Mouse (Mus musculus): Measurements from ENCODE around the gene Atxn2. TPM values are rescaled to one million over a fixed set of nuclear protein-coding genes. Genes with fewer than 3 reads are reported as not detected.

Atxn2 gene
- total and polyA plus RNA-seq, 3 experiments: 7.7 to 58.4 (median 8.3) TPM

DNA sequence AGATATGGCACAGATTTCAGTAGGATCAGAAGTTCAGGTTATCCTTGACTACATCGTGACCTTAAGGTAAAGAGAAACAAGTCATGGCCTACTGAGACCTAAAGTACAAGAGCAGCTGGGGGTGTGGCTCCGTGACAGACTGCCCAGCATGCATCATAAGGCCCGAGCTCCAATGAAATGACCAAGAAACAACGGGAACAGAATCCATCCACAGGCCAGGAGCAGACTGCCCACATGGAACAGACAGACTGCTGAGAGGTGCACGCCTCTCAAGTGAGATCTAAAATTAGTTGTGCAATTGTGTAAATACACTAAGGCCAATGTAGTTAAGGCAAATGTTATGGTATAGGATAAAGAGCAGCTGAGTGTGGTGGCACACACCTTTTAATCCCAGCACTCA, 110.4 kb downstream of the Atxn2 start:
- in situ Hi-C loops (cut with MboI; ENCODE audit: low pct_ligation_motif_present, low pct_unique_long_range_greater_than_20kb, low sequenced_read_pairs) (no loop called here), dilution Hi-C loops (cut with MboI; ENCODE audit: extremely low pct_ligation_motif_present, extremely low pct_unique_long_range_greater_than_20kb, low sequenced_read_pairs) (no loop called here)
- H3K27me3 ChIP-seq (replicated peaks): no peaks in the 10 kb centered on the region
- peaks cover 55% of the 10 kb centered on the region for H3K79me2 ChIP-seq (replicated peaks; ENCODE audit: control insufficient read depth, extremely low read depth, insufficient read depth, poor library complexity, severe bottlenecking)
- H3K9me3 ChIP-seq (replicated peaks; ENCODE audit: low read length): no peaks in the 10 kb centered on the region
- H3K27ac ChIP-seq (ENCODE audit: insufficient read depth, low read depth): no peak overlapping the region
- no peak overlapping the region for H3K4me3 ChIP-seq (replicated peaks in 1 of 3; ENCODE audit: low read depth in 2 of 3, low read length in 2 of 3, poor library complexity in 1 of 3)
- DNase-seq (ENCODE audit: extremely low read depth): no peak
- no peak overlapping the region for H3K9ac ChIP-seq (ENCODE audit: insufficient read depth, low read depth)
- no peak overlapping the region for H3K4me2 ChIP-seq (ENCODE audit: insufficient read depth, low read depth, poor library complexity, severe bottlenecking)
- peaks cover 21 to 59% of the 10 kb centered on the region in 2 experiments for H3K4me1 ChIP-seq (ENCODE audit: control insufficient read depth in 1 of 2, insufficient read depth in 2 of 2)
- peaks cover 92 to 100% of the 10 kb centered on the region in 2 experiments for H3K36me3 ChIP-seq (replicated peaks in 1 of 2; ENCODE audit: control insufficient read depth in 1 of 2, insufficient read depth in 1 of 2, low read length in 1 of 2)
- no peak for TF ChIP-seq CTCF (conservative IDR thresholded peaks at IDR 0.05 in 1 of 2, IDR thresholded peaks at IDR 0.05 in 1 of 2; ENCODE audit: low read depth in 2 of 2, low read length in 2 of 2)
- TF ChIP-seq JUND (conservative IDR thresholded peaks at IDR 0.05; ENCODE audit: low read depth, low read length): no peak
- no peak for TF ChIP-seq EP300 (IDR thresholded peaks at IDR 0.05; ENCODE audit: low read length)
- TF ChIP-seq ZKSCAN1 (IDR thresholded peaks at IDR 0.05; ENCODE audit: borderline replicate concordance, low read depth, low read length): no peak
- TF ChIP-seq TBP (conservative IDR thresholded peaks at IDR 0.05; ENCODE audit: low read depth, low read length): no peak
- TF ChIP-seq ZMIZ1 (IDR thresholded peaks at IDR 0.05; ENCODE audit: low read depth, low read length): no peak
- no peak for TF ChIP-seq ZNF384 (IDR thresholded peaks at IDR 0.05; ENCODE audit: low read depth, low read length)
- no peak for TF ChIP-seq JUN (IDR thresholded peaks at IDR 0.05; ENCODE audit: insufficient read depth, low read depth, low read length)
- TF ChIP-seq RCOR1 (conservative IDR thresholded peaks at IDR 0.05; ENCODE audit: low read depth, low read length): no peak
- TF ChIP-seq MAFK (IDR thresholded peaks at IDR 0.05; ENCODE audit: insufficient replicate concordance, low read length): no peak

DNA sequence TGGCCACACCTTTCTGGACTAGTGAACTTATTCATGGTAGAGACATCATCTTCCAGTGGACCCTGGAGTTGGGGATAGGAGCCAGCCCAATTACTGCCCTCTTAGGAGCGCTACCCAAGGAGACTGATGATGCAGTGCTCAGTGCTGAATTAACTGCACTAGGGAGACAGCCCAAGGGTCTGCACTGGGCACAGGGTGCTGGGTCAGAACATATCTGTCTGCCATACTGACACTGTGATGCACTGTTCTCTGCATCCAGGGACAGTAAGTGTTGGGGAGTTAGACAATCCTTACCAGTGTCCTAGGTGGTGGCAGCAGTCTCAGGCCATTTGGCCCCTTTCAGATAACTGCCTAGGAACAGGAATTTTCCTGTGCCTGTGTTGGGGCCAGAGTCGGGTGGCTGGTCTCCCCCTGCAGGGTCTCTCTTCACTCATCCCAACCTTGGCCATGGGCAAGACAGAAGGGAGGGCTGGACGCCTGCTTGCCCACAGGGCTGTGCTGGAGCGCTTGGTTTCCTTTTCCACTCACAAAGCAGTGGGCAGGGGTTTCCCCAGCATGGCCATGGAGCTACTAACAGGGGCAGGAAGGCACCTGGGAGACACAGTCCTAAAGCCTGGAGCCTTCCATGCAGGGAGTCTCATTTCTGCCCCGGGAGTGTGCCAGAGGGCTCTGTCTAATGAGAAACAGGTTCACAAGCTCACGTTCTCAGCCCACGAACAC, 111.8 kb downstream of the Atxn2 start:
- Histone ChIP-seq H3K9ac (ENCODE audit: insufficient read depth, low read depth) (no peak overlapping the region), H3K27me3 (replicated peaks) (no peaks in the 10 kb centered on the region), H3K36me3 (replicated peaks in 1 of 2; ENCODE audit: control insufficient read depth in 1 of 2, insufficient read depth in 1 of 2, low read length in 1 of 2) (peaks cover 92 to 100% of the 10 kb centered on the region in 2 experiments), H3K9me3 (replicated peaks; ENCODE audit: low read length) (no peaks in the 10 kb centered on the region), H3K4me1 (ENCODE audit: control insufficient read depth in 1 of 2, insufficient read depth in 2 of 2) (peaks cover 26 to 70% of the 10 kb centered on the region in 2 experiments), H3K4me3 (replicated peaks in 1 of 3; ENCODE audit: low read depth in 2 of 3, low read length in 2 of 3, poor library complexity in 1 of 3) (no peak overlapping the region), H3K79me2 (replicated peaks; ENCODE audit: control insufficient read depth, extremely low read depth, insufficient read depth, poor library complexity, severe bottlenecking) (peaks cover 69% of the 10 kb centered on the region), H3K4me2 (ENCODE audit: insufficient read depth, low read depth, poor library complexity, severe bottlenecking) (no peak overlapping the region), H3K27ac (ENCODE audit: insufficient read depth, low read depth) (peak overlapping the region; percentile 12; the same call in 1 of the 2 replicates)
- TF ChIP-seq ELF1 (IDR thresholded peaks at IDR 0.05; ENCODE audit: low read depth, low read length) (no peak), ZKSCAN1 (IDR thresholded peaks at IDR 0.05; ENCODE audit: borderline replicate concordance, low read depth, low read length) (no peak), SMC3 (IDR thresholded peaks at IDR 0.05; ENCODE audit: low read depth, low read length) (peak; percentile 15; the same call in 1 of the 2 replicates)
- in situ Hi-C loops (cut with MboI; ENCODE audit: low pct_ligation_motif_present, low pct_unique_long_range_greater_than_20kb, low sequenced_read_pairs): no loop called here
- dilution Hi-C loops (cut with MboI; ENCODE audit: extremely low pct_ligation_motif_present, extremely low pct_unique_long_range_greater_than_20kb, low sequenced_read_pairs): no loop called here
- DNase-seq (ENCODE audit: extremely low read depth): no peak

DNA sequence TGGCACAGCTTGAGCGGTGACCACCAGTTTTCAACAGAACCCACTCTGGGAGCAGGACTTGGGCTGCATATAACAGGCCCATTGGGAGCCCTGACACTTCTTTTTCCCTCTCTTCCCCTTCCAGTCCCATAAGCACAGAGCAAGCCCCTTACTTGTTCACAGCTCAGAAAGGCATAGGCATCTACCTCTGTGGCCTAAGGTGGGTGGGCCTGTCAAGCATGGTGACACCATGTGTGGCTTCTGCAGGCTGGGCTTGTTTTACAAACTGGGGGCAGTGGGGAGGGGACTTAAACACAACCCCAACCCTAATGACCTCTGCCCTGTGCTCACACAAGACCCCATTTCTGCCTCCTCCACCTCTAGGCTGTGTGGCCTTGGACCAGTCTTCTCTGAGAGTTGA, 112.5 kb downstream of the Atxn2 start:
- peak overlapping the region; percentile 12; the same call in 1 of the 2 replicates for H3K27ac ChIP-seq (ENCODE audit: insufficient read depth, low read depth)
- dilution Hi-C loops (cut with MboI; ENCODE audit: extremely low pct_ligation_motif_present, extremely low pct_unique_long_range_greater_than_20kb, low sequenced_read_pairs): no loop called here

More for the DNA sequence above, 112.5 kb downstream of the Atxn2 start:
- TF ChIP-seq EP300 (IDR thresholded peaks at IDR 0.05; ENCODE audit: low read length): no peak
- TF ChIP-seq RAD21 (IDR thresholded peaks at IDR 0.05; ENCODE audit: low read depth, low read length): no peak
- TF ChIP-seq ELF1 (IDR thresholded peaks at IDR 0.05; ENCODE audit: low read depth, low read length): no peak
- no peak for TF ChIP-seq CHD1 (IDR thresholded peaks at IDR 0.05; ENCODE audit: low read depth, low read length)
- TF ChIP-seq RCOR1 (conservative IDR thresholded peaks at IDR 0.05; ENCODE audit: low read depth, low read length): no peak
- no peak for TF ChIP-seq CTCF (conservative IDR thresholded peaks at IDR 0.05 in 1 of 2, IDR thresholded peaks at IDR 0.05 in 1 of 2; ENCODE audit: low read depth in 2 of 2, low read length in 2 of 2)
- TF ChIP-seq BHLHE40 (IDR thresholded peaks at IDR 0.05; ENCODE audit: low read depth, low read length): no peak
- no peak for TF ChIP-seq IRF4 (IDR thresholded peaks at IDR 0.05; ENCODE audit: low read depth, low read length)
- TF ChIP-seq CHD2 (IDR thresholded peaks at IDR 0.05; ENCODE audit: low read length): no peak
- H3K79me2 ChIP-seq (replicated peaks; ENCODE audit: control insufficient read depth, extremely low read depth, insufficient read depth, poor library complexity, severe bottlenecking): peaks cover 76% of the 10 kb centered on the region
- H3K4me1 ChIP-seq (ENCODE audit: control insufficient read depth in 1 of 2, insufficient read depth in 2 of 2): peaks cover 26 to 72% of the 10 kb centered on the region in 2 experiments
- no peaks in the 10 kb centered on the region for H3K27me3 ChIP-seq (replicated peaks)
- no peaks in the 10 kb centered on the region for H3K9me3 ChIP-seq (replicated peaks; ENCODE audit: low read length)
- H3K9ac ChIP-seq (ENCODE audit: insufficient read depth, low read depth): no peak overlapping the region
- H3K4me3 ChIP-seq (replicated peaks in 1 of 3; ENCODE audit: low read depth in 2 of 3, low read length in 2 of 3, poor library complexity in 1 of 3): no peak overlapping the region
- H3K4me2 ChIP-seq (ENCODE audit: insufficient read depth, low read depth, poor library complexity, severe bottlenecking): no peak overlapping the region
- in situ Hi-C loops (cut with MboI; ENCODE audit: low pct_ligation_motif_present, low pct_unique_long_range_greater_than_20kb, low sequenced_read_pairs): no loop called here
- no peak for DNase-seq (ENCODE audit: extremely low read depth)
- H3K36me3 ChIP-seq (replicated peaks in 1 of 2; ENCODE audit: control insufficient read depth in 1 of 2, insufficient read depth in 1 of 2, low read length in 1 of 2): peaks cover 92 to 100% of the 10 kb centered on the region in 2 experiments

All from CH12.LX (cell line).